Mouse (Mus musculus) cortical plate, adult 2 months (tissue): ENCODE results near the gene Cfap46.

Experiments
- CTCF ChIP-seq: fragments of 200-500 bp; IDR thresholded peaks from 2 replicates; pipeline ENCODE4 v1.5.1; 2011; ENCODE audit warnings: mild to moderate bottlenecking, control low read depth, low read length; ENCODE audit not compliant: insufficient read depth; ENCODE audit errors: extremely low read depth
- POLR2A ChIP-seq: fragments of 200-500 bp; IDR thresholded peaks from 2 replicates; pipeline ENCODE4 v1.6.1; 2011; ENCODE audit warnings: mild to moderate bottlenecking, low read length, control low read depth; ENCODE audit not compliant: insufficient read depth; ENCODE audit errors: extremely low read depth

DNA sequence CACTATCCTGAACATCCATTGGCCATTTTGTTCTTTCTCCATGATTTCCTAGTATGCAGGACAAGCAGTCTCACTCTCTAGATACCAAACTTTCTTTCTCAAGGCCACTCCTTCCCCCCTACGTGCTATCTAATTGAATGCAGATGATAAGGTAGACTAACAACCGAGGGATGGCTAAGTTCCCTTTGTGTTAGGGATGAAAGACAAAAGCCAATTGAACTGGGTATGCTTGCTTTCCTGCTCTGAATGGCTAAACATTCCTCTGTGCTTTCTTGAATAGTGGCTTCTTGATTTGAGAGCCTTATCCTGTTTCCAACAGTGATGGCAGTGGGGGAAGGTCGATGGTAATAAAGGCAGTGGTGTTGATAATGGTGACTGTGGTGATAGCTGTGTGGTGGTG, 43.5 kb upstream of the Cfap46 start:
- no peak for TF ChIP-seq CTCF
- no peak for TF ChIP-seq POLR2A
